Mouse (Mus musculus) limb, embryonic 14.5 days (tissue): Measurements from ENCODE around the gene Ube4b. TPM values are rescaled to one million over a fixed set of nuclear protein-coding genes. Genes with fewer than 3 reads are reported as not detected.

Experiments used
- ATAC-seq: fragments of 200-750 bp; cut with Nextera tagmentation; 2 replicates; pipeline ENCODE4 v1.8.0; 2017; ENCODE audit warnings: low read depth, moderate number of reproducible peaks, moderate TSS enrichment; ENCODE audit not compliant: low FRiP score
- DNase-seq: peaks from one replicate; pipeline ENCODE4 v3.0.0-alpha.2; 2015; ENCODE audit warnings: low spot score
- H3K27ac ChIP-seq: fragments of 300-500 bp; sonication (generic); replicated peaks from 2 replicates; pipeline ENCODE4 v1.5.1; 2014; ENCODE audit warnings: low read depth, mild to moderate bottlenecking, low read length, moderate library complexity, mixed read lengths
- H3K27me3 ChIP-seq: fragments of 300-500 bp; sonication (generic); 2 replicates; pipeline ENCODE4 v1.6.1; 2014; ENCODE audit warnings: low read length, mixed read lengths; ENCODE audit not compliant: control insufficient read depth, insufficient read depth
- H3K36me3 ChIP-seq: fragments of 300-500 bp; sonication (generic); 2 replicates; pipeline ENCODE4 v1.6.1; 2014; ENCODE audit warnings: mild to moderate bottlenecking, low read length, moderate library complexity, mixed read lengths; ENCODE audit not compliant: control insufficient read depth, insufficient read depth
- H3K4me1 ChIP-seq: fragments of 300-500 bp; sonication (generic); 2 replicates; pipeline ENCODE4 v1.6.1; 2014; ENCODE audit warnings: antibody characterized with exemption, low read length, mixed read lengths; ENCODE audit not compliant: control insufficient read depth, insufficient read depth
- H3K4me2 ChIP-seq: fragments of 300-500 bp; sonication (generic); replicated peaks from 2 replicates; pipeline ENCODE4 v1.6.1; 2014; ENCODE audit warnings: low read depth, mild to moderate bottlenecking, low read length, moderate library complexity; ENCODE audit not compliant: severe bottlenecking
- H3K4me3 ChIP-seq: fragments of 300-500 bp; sonication (generic); replicated peaks from 2 replicates; pipeline ENCODE4 v1.5.1; 2014; ENCODE audit warnings: low read length
- H3K9ac ChIP-seq: fragments of 300-500 bp; sonication (generic); 2 replicates; pipeline ENCODE4 v1.6.1; 2014; ENCODE audit warnings: mild to moderate bottlenecking, low read depth, low read length, moderate library complexity; ENCODE audit not compliant: severe bottlenecking
- H3K9me3 ChIP-seq: fragments of 300-500 bp; sonication (generic); 2 replicates; pipeline ENCODE4 v1.6.1; 2016; ENCODE audit warnings: low read length; ENCODE audit not compliant: control insufficient read depth
- POLR2A ChIP-seq: fragments of 200-500 bp; IDR thresholded peaks from 2 replicates; pipeline ENCODE4 v1.8.0; 2012; ENCODE audit warnings: inconsistent platforms, mild to moderate bottlenecking, moderate library complexity, borderline replicate concordance; ENCODE audit not compliant: insufficient read depth, insufficient read length; ENCODE audit errors: extremely low read depth
- WGBS: fragments of 180-500 bp; shearing (Covaris S2); extraction: QIAGEN DNeasy Blood & Tissue Kit; methylation state at CpG from one replicate; pipeline ENCODE4 v1.1.7; 2014; 5-methylcytosine and 5-hydroxymethylcytosine counted together
- polyA plus RNA-seq, 2 experiments: library from polyadenylated mRNA; depleted of rRNA in 1 of 2; stranded (reverse) in 1 of 2; unstranded in 1 of 2; fragments of >200 nt; fragmentation: Nextera tagmentation in 1 of 2; extraction: Ambion mirVana in 1 of 2; gene quantifications; 2 replicates each; pipeline versions ENCODE4 v1.2.1 to v1.2.3; 2012 to 2014

Gene Ube4b
- polyA plus RNA-seq, 2 experiments: 39.8 to 82.1 TPM

DNA sequence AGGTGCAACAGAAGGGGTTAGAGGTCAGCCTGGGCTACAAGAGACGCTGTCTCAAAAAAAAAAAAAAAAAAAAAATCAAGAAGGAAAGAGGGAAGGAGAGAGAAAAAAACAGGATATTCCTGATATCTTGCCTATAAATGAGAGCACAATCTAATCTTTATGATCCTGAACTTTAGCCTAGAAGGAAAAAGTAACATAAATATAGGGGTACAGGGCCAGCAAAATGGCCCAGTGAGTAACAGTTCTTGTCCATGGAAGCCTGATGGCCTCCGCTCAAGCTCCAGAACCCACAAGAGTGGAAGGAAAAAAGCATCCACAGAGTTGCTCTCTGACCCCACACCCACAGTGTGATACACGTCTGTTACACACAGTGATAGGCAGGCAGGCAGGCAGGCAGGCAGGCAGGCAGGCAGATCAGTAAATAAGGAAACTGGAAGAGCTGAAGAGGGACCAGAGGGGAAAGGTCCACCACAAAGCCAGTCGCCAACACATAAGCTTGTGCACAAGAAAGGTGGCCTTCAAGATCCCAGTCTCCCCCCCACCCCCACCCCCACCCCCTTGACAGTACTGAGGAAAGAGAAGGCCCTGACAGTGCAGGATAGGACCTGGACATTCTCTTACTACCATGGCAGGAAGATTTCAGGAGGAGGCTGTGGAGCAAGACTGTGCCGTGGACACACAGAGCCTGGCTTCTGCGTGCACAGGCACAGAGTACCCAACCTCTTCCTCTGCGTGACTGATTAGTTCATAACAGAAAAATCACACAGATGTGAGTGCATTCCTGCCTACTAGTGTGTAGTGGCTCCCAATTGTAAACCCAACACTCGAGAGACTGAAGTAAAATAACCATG, 140.0 kb downstream of the Ube4b start:
- no peak overlapping the region for H3K9ac ChIP-seq
- no peak overlapping the region for H3K4me3 ChIP-seq
- TF ChIP-seq POLR2A: no peak
- H3K9me3 ChIP-seq: no peaks in the 10 kb centered on the region
- peaks cover 22% of the 10 kb centered on the region for H3K36me3 ChIP-seq
- H3K4me2 ChIP-seq: no peak overlapping the region
- H3K27ac ChIP-seq: no peak overlapping the region
- WGBS: 81% methylated on average over 8 of the region's 8 CpGs
- no peak for ATAC-seq
- no peak for DNase-seq
- H3K27me3 ChIP-seq: no peaks in the 10 kb centered on the region
- no peaks in the 10 kb centered on the region for H3K4me1 ChIP-seq

DNA sequence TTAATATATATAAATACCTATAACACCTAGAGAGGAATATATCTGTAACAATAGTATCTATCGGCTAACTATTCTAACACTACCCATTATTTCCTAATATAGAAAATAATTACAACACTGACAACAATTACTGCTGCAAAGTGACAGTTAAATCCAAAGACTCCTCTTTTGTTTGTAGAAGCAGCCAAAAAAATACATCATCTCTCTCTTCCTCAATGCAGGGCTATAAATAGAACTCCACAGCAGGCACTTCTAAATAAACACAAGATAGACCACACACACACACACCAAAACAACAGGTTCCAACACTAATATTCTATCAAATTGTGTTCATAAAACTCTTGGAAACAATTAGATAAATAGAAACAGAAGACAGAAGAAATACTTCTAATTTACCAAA, 140.9 kb downstream of the Ube4b start:
- Histone ChIP-seq H3K4me3 (no peak overlapping the region), H3K4me2 (no peak overlapping the region), H3K36me3 (peaks cover 18% of the 10 kb centered on the region), H3K27ac (no peak overlapping the region), H3K27me3 (no peaks in the 10 kb centered on the region), H3K9ac (no peak overlapping the region), H3K4me1 (no peaks in the 10 kb centered on the region), H3K9me3 (no peaks in the 10 kb centered on the region)
- no peak for DNase-seq
- no peak for TF ChIP-seq POLR2A
- 93% methylated on average over 1 of the region's 1 CpGs for WGBS
- no peak for ATAC-seq

DNA sequence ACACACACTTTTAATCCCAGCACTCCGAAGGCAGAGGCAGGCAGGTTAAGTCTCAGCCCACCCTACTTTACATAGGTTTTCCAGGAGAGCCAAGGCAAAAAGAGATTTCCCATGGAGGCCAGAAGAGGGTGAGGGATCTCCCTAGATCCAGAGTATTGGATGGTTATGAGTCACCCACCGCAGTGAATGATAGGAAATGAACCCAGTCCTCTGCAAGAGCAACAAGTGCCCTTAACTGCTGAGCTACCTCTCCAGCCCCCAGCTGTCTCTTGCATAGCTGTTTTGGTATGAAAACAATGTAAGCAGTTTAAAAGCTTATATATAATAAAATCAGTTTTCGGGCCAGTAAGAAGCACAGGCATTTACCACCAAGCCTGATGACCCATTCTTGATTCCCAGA, 143.5 kb downstream of the Ube4b start:
- Histone ChIP-seq H3K4me2 (no peak overlapping the region), H3K27me3 (no peaks in the 10 kb centered on the region), H3K4me1 (peaks cover 3% of the 10 kb centered on the region), H3K9me3 (no peaks in the 10 kb centered on the region), H3K4me3 (no peak overlapping the region), H3K36me3 (0 out of 2 replicates have a peak, but pooled peaks cover 5% of the 10 kb centered on the region), H3K9ac (no peak overlapping the region), H3K27ac (no peak overlapping the region)
- DNase-seq (no peak), ATAC-seq (no peak)
- WGBS: 78% methylated on average over 3 of the region's 3 CpGs
- no peak for TF ChIP-seq POLR2A

DNA sequence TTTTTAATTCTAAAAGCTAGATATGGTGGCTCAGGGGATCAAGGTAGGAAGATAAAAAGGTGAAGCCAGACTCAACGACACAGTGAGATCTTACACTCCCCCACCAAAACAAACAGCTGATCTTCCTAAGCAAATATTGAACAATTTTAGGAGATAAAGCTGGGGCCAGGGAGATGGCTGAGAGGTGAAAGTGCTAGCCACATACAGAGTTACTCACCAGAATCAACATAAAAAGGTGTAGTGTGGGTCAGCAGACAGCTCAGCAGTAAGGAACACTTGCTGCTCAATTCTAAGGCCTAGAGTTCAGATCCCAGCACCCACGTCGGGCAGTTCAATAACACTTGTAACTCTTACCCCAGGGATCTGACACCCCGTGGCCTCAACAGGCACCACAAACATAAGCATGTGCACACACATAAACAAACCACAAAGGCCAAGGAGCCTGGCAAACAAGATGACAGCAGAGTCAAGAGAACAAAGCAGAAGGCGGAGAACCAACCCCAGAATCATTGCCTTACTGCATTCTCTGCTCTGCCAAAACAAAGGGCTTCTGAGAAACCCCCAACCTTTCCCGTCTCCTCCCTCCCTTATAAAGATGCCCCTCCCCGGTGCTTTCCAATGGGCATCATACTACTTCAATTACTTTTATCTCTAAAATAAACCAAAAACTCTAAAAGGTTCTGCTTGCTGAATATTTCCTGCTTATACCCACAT, 144.4 kb downstream of the Ube4b start:
- 78% methylated on average over 7 of the region's 7 CpGs for WGBS
- no peak for TF ChIP-seq POLR2A

More for the DNA sequence above, 144.4 kb downstream of the Ube4b start:
- no peak overlapping the region for H3K4me3 ChIP-seq
- no peak overlapping the region for H3K27ac ChIP-seq
- no peak overlapping the region for H3K9ac ChIP-seq
- H3K4me1 ChIP-seq: peaks cover 11% of the 10 kb centered on the region
- H3K27me3 ChIP-seq: no peaks in the 10 kb centered on the region
- no peaks in the 10 kb centered on the region for H3K9me3 ChIP-seq
- no peak overlapping the region for H3K4me2 ChIP-seq
- DNase-seq (no peak), ATAC-seq (no peak)
- H3K36me3 ChIP-seq: 0 out of 2 replicates have a peak, but pooled peaks cover 5% of the 10 kb centered on the region

Other genes starting within 250 kb of the Ube4b start
- 35.0 and 41.6 TPM in 2 replicates for gene Kif1b, start 119.1 kb downstream of the Ube4b start, polyA plus RNA-seq (2012; rRNA removed)
- gene Kif1b, start 119.1 kb downstream of the Ube4b start, polyA plus RNA-seq (2014; fragmentation: Nextera tagmentation; extraction: Ambion mirVana): 47.6 and 50.3 TPM in 2 replicates
- gene Rbp7, start 28.2 kb upstream of the Ube4b start, polyA plus RNA-seq (2012; rRNA removed): 0.11 TPM in 1 of 2 replicates, not detected in the other
- 0.89 and 1.4 TPM in 2 replicates for gene Rbp7, start 28.2 kb upstream of the Ube4b start, polyA plus RNA-seq (2014; fragmentation: Nextera tagmentation; extraction: Ambion mirVana)
- not detected in 2 replicates for gene Tmem274, start 50.6 kb upstream of the Ube4b start, polyA plus RNA-seq (2012; rRNA removed)
- 0.93 TPM in 1 of 2 replicates, not detected in the other for gene Tmem274, start 50.6 kb upstream of the Ube4b start, polyA plus RNA-seq (2014; fragmentation: Nextera tagmentation; extraction: Ambion mirVana)
- gene Nmnat1, start 58.5 kb upstream of the Ube4b start, polyA plus RNA-seq (2012; rRNA removed): 10.1 and 11.4 TPM in 2 replicates
- 9.1 and 10.6 TPM in 2 replicates for gene Nmnat1, start 58.5 kb upstream of the Ube4b start, polyA plus RNA-seq (2014; fragmentation: Nextera tagmentation; extraction: Ambion mirVana)
- gene Lzic, start 58.5 kb upstream of the Ube4b start, polyA plus RNA-seq (2012; rRNA removed): 32.8 and 36.1 TPM in 2 replicates
- 54.0 and 55.2 TPM in 2 replicates for gene Lzic, start 58.5 kb upstream of the Ube4b start, polyA plus RNA-seq (2014; fragmentation: Nextera tagmentation; extraction: Ambion mirVana)
- 39.3 and 43.5 TPM in 2 replicates for gene Ctnnbip1, start 91.5 kb upstream of the Ube4b start, polyA plus RNA-seq (2012; rRNA removed)
- gene Ctnnbip1, start 91.5 kb upstream of the Ube4b start, polyA plus RNA-seq (2014; fragmentation: Nextera tagmentation; extraction: Ambion mirVana): 73.6 and 75.0 TPM in 2 replicates
- gene Clstn1, start 159.7 kb upstream of the Ube4b start, polyA plus RNA-seq (2012; rRNA removed): 56.5 and 58.2 TPM in 2 replicates
- gene Clstn1, start 159.7 kb upstream of the Ube4b start, polyA plus RNA-seq (2014; fragmentation: Nextera tagmentation; extraction: Ambion mirVana): 51.2 and 61.1 TPM in 2 replicates